Mouse (Mus musculus) brain, embryonic 18.5 days (tissue): Measurements from ENCODE around the gene Mcrip2.

Source experiments
- DNase-seq: peaks from one replicate; pipeline ENCODE4 v3.0.0-alpha.2; 2012; ENCODE audit warnings: low read depth, low spot score

Gene Mcrip2

DNA sequence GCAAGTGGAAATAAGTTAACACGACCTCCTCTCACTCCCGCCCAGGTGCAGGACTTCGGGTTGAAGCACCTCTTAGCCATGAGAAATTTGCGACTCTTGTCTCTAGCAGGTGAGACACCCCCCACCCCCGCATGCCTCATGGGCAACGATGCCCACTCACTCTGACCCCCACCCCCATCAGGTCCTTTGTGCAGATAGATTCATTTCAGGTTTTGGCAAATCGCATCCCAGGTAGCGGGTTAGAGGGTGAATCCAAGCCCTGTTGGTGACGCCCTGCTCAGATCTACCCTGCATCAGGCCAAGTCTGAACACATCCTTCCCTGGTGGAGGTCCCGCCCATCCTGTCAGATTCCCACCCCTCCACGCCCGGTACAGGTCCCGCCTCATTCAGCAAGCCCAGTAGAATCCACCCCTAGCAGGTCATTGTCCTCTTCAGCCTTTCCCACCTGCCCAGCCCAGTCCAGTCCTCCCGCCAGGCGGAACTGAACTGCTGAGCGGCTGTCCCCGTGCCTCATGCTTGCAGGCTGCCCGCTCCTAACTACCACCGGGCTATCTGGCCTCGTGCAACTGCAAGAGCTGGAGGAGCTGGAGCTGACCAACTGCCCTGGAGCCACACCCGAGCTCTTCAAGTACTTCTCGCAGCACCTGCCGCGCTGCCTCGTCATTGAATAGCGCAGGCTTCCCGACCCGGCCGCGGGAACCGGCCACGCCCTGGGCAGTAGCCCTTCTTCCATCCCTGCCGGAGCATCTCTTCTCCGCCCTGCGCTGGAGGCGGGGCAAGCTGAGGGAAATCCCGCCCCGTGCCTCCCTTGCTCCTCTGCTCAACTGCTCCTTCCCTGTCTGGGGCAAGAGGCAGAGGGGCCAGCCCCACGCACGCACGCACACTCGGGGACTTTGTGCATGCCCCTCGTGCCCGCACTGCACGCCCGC is 49.4 kb downstream of the Mcrip2 start:
- no peak for DNase-seq

DNA sequence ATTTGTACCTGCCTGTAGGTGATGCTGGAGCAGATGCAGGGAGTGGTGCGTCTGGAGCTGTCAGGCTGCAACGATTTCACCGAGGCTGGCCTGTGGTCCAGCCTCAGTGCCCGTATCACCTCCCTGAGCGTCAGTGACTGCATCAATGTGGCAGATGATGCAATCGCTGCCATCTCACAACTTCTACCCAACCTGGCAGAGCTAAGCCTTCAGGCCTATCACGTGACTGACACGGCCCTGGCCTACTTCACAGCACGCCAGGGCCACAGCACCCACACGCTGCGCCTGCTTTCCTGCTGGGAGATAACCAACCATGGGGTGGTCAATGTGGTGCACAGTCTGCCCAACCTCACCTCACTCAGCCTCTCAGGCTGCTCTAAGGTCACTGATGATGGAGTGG is 50.9 kb downstream of the Mcrip2 start:
- DNase-seq = no peak
